Mouse (Mus musculus) kidney, adult 11 months (tissue): ENCODE measurements around the gene Gfra1.

Source experiments
- DNase-seq: peaks from one replicate; pipeline ENCODE4 v3.0.0; 2022

The Gfra1 gene

DNA sequence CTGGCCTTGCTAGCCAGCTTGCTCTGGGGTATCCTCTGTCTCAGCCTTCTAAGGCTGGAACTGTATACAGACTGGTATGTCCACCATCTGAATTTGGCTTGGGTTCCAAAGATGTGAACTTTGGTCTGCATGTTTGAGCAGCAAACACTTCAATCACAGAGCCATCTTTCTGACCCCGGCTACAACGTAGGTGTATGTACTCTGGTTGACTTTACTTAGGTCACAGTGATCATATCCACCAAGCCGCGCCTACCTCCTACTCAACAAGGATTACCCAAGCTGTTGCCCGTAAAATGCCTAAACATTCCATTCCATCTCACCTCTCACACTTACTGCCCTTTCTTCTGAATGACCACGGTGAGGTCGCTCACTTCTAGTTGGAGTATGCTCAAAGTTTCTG lies 14.5 kb downstream of the Gfra1 start:
- no peak for DNase-seq

DNA sequence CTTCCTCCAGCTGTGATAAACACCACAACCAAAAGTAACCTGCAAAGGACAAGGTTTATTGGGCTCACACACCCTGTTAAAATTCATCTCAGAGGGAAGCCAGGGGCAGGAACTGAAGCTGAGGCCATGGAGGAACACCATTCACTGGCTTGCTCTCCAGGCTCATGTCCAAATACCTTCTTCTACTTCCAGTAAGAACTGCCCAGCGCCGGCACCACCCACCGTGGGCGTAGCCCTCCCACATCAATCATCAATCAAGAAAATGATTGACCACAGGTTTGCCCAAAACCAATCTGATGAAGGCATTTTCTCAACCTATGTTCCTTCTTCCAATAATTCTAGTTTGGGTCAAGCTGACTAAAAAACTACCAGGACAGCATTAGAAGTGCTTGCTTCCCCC lies 16.9 kb downstream of the Gfra1 start:
- peak; percentile 60 for DNase-seq

DNA sequence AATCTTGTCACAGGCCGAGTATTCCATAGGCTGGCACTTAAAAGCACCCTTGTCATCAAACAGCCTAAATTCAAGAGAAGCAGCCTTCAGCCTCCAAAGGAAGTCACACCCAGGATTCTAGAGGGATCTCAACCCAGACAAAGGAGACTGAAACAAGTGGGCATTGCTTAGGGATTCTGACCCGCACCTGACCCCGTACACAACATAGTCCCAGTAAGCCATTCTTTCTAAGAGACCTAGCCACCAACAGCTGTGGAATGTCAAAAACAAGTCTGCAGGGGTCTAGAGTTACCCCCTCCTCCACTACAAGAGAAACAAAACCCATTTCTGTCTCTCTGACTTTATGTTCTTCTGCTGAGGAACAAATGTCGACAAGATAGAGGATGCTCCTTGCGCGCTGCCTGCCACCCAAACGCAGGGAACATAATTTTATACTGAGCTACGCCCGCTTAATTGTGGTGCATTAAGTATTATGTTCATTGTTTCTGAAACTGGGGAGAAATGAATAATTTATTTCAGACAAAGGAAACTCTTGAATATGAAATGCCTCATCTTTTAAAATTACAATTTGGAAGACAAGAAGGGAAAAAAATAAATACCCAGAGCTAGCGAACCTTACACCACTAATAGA lies 18.2 kb downstream of the Gfra1 start:
- DNase-seq: no peak

GRCm38 (mm10) chr19:58436874-58437273 lies 18.8 kb downstream of the Gfra1 start:
- DNase-seq: no peak

DNA sequence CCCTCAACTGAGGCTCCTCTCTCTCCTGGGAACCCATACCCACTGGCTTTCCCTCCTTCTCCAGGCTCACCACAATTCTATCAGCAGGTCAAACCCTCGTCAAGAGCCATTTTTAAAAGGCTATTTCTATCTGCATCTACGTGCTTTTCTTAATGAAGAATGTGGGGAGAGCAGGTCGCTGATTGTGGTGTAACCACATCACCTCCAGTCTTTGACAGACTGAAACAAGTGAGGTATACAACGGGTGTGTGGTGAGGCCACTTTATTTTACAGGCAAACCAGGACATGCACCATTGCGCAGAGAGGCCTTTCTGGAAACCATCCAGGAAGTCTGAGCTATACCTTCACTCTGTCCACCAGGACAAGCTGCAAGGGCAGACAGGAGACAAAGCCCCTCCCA lies 19.8 kb downstream of the Gfra1 start:
- no peak for DNase-seq

GRCm38 (mm10) chr19:58432840-58433239 lies 22.9 kb downstream of the Gfra1 start:
- DNase-seq: no peak

DNA sequence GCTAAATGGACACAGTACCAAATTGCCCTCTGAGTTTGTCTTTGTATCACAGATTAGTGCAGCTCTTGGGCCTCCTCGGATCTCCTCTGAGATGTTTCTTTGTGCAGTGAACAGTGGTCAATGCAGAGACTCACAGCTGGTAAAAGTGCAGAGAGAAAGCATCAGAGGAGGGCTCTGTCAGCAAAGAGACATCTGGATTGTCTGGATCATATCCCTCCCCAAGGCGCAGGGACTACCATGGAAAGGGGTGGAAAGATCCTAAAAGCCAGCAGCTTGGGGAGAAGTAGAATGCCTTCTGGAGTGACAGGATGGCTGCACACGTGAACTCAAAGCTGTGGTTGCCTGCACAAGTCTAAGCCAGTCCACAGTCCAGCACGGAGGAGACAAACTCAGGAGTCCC lies 27.2 kb downstream of the Gfra1 start:
- no peak for DNase-seq

DNA sequence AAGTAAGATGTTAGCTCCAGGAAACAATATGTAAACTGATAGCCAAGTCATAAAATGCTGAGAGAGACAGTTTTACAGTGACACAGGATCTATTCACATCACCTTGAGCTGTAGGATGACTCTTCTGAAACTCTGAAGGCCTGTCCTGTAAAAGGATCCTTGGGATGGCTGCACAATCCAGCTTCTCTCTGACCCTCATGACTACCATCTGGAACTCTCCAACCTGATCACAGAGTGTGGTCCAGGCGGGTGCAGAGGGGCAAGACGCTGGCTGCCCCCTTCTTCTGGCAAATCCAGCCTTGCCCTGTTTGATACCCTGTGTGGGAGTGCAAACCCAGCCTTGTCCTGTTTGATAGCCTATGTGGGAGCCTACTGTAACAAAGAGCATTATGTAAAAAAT lies 28.4 kb downstream of the Gfra1 start:
- no peak for DNase-seq

DNA sequence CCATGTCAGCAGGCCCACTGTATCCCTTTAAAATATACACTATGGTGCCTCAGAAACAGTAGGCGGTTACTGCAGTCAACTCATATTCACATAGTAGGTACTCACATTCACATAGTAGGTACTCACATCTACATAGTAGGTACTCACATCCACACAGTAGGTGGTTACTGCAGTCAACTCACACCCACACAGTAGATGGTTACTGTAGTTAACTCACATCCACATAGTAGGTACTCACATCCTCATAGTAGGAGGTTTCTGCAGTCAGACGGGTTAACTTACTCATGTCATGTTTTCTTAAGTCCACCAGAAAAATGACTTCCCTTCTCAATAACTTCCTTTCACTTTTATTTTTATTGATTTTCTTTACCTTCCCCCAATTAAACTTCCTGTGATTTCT lies 30.8 kb downstream of the Gfra1 start:
- no peak for DNase-seq

GRCm38 (mm10) chr19:58424179-58424578 lies 31.5 kb downstream of the Gfra1 start:
- no peak for DNase-seq

GRCm38 (mm10) chr19:58422916-58423493 lies 32.7 kb downstream of the Gfra1 start:
- no peak for DNase-seq

DNA sequence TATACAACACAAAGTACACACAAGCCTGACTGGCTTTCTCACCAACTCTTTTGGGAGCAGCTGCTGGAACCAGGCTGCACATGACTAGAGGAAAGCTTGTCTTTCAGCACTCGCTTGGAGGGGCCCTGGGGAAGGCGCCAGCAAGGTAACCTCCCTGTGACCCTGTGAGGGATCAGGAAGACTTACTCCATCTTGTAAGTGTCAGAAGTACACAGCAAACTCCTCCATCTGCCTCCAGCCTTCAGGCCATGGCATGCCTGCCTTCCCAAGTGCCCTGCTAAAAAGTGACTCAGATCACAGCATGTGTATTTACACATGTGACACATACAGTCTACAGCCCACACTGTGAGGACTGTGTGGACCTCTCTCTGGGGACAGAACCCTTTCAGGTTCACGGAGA lies 36.0 kb downstream of the Gfra1 start:
- no peak for DNase-seq

DNA sequence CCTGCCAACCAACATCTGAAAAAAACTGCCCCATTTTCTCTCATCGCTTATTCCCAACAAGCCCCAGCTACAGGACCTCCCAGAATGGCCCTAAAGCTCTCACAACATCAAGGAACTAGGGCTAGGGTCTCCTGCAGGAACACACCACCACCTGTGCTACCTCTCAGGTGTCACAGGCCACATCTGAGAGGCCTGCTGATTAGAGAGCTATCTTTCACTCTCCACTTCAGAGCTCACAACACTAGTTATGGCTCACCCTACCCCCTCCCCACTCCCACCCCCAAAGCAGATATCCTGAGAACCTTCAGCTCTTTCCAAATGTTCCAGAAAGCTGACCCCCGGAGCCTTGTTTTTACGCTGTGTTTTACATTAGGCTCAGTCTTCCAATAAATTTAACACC lies 36.4 kb downstream of the Gfra1 start:
- DNase-seq: no peak

- DNase-seq: no peak
These were observed 40.5 kb downstream of the Gfra1 start for GRCm38 (mm10) chr19:58415173-58415572.

- DNase-seq: no peak
These were observed 41.0 kb downstream of the Gfra1 start for GRCm38 (mm10) chr19:58414733-58415132.

DNA sequence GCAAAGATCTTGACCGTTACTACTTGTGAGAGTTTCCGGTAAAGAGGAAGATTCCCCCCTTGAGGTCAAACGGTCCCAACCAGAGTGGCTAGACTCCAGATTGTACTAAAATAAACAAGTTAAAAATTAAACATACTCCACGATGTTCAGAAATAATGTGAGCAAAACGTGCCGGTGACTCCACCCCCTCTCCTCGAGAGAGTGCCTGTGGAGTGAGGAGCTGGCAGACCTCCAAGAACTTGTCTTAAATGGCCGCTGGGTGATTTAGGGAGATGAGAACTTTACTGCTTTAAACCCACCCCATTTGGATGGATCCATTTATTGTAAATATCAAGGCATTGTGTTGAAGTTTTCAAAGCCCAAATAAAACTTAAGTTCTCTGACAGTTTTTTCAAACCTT lies 42.4 kb downstream of the Gfra1 start:
- DNase-seq: peak; percentile 61

GRCm38 (mm10) chr19:58412811-58413210 lies 42.9 kb downstream of the Gfra1 start:
- no peak for DNase-seq

DNA sequence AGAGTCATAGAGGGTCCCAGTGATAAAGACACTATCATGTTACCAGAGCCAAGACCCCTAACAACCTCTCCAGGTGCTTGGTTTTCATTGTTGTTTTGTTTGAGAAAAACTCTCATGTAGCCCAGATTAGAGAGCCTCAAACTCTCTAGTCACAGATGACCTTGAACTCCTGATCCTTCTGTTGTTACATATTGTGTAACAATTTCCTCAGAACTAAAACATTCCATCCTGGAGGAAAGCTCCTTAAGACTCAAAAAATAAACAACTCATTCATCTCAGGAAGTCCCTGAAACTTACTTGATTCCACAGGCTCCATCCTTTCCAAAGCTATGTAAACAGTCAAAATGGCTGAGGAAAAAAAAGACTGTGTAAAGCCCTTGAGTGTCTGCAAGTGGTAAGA lies 49.0 kb downstream of the Gfra1 start:
- no peak for DNase-seq

GRCm38 (mm10) chr19:58400224-58400623 lies 55.5 kb downstream of the Gfra1 start:
- DNase-seq: no peak

DNA sequence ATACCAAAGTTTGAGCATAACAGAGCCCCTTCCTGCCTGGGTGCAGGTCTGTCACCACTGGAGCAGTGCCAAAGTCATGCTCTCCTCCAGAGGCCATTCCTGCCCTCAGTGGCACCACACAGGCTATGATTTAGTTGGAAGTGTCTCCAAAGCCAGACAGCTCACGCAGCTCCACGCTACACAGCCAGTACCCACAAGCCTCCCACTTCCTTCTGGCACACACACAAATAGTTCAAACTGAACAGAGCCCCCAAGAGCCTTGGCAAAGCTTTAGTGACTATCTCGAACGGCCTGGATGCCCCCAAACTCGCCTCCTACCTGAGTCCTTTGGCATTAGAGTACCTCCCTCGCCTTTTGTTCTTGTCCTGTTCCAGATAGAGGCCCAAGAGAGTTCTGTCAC lies 56.5 kb downstream of the Gfra1 start:
- no peak for DNase-seq

DNA sequence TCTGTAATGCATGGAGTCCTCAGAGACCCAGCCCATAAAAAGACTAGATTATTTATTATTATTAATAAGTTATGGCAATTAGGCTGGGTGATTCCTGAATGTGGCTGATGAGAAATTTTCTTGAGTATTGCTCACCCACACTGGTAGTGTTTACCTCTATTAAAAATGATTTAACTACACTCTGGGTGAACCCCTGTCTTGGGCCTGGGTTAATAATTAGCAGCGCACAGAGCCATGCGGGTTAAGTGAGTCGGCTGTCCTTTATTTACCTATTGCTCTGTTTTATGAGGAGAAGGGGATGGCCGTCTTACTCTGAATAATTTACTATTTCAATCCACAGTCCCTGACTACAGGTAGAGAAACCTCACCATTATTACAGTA lies 59.1 kb downstream of the Gfra1 start:
- DNase-seq: peak; percentile 55

DNA sequence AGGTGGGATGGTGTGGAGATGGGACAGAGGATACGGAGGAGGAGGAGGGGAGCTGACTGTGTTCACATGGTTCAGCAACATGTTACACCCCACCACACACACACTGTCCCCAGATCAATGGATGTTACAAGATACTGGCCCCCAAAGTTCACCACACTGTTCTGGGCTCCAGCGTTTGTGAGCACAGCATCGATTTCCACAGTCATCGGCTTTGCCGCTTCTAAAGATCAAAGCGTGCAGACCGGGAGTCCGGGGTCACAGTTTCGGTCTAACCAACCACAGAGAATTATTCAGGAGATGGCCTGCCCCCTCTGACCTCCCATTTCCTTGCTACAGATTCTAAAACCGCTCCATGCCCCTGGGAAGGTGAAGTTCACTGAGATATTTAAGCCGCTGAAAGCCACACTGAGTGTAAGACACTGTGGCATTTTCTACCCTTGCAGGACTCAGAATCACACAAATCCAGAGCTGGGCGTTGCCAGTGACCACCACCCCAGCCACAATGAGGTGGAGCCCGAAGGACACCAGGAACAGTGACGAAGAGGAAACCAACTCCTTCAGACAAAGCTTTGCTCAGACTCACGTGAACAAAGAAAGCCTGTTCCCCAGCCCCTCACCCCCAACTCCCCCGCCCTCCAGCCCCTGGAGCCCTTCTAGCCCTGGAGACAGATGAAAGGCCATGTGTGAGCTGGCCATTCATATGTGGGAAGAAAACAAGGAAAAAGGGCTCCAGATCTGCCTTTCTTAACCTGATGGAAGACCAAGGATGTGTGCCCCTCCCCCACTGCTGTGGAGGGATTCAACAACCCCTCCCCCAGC lies 59.7 kb downstream of the Gfra1 start:
- DNase-seq: no peak

DNA sequence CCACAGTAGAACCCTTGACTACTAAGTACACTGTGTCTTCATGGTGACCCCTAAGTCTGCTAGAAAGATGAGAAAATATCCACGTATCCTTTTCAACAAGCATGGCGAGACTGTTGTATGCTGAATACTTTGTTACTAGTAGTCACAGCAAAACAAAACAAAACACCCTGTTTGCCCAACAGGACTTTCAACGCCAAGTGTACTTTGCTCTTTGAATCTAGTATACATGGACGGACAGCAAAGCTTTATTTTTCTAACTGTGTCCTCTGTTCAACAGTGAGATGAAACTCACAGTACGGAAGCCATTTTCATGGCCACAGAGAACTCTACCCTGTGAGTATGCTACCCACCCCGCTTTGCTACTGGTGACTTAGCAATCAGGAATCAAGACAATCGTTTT lies 62.6 kb downstream of the Gfra1 start:
- DNase-seq: peak; percentile 25

DNA sequence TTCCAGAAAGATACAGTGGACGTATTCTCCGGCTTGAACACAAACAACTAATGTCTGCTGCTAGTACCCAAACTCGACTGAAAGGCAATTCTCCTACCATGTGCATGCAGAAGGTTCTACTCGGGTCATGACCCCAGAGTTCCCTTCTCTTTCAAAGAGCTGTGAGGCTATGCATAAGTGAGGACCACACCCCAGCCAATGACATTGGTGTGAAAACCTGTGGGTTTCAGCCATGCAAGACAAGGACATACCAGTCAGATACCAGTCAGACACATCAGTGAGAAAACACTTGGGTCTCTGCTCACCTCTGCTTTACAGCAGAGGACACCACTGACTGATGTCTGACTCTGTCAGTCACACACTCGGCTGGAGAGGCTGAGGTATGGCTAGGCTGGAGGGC lies 63.9 kb downstream of the Gfra1 start:
- DNase-seq: no peak

- DNase-seq: no peak
These were observed 66.2 kb downstream of the Gfra1 start for GRCm38 (mm10) chr19:58389466-58389865.
